Mouse (Mus musculus) 3T3-L1 (cell line): ENCODE data around the gene Chuk.
"Not testable (repeated sequence)": the region's sequence is repeated elsewhere in the genome, so short reads cannot be mapped to it uniquely, and the experiment has no call there.

ENCODE experiments used
- DNase-seq: peaks from one replicate; pipeline ENCODE4 v3.0.0-alpha.2; 2015; ENCODE audit warnings: low read depth, low spot score

The Chuk gene

GRCm38 (mm10) chr19:44106831-44107660 lies at the start of gene Chuk:
Gene Chuk (minus strand): TSS chr19:44107480.
- peak; percentile 97 for DNase-seq

DNA sequence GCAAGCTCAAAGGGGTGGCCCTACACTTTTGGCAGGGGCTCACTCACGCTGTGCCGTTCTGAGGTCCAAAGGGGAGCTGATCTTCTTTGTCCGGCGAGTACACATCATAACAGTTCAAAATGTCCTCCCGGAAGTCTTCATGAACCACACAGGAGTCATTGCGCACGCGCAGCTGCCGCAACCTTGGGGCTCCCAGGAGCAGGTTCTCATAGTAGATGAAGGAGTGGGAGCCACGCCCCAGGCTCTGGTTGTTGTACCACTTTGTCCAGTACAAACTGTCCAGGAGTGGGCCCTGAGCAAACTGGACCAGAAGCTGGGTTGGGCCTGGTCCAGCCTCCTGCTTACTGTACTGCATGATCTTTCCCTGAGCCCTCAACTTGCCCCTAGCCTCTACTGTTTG lies 49.7 kb upstream of the Chuk start:
- DNase-seq, result no peak

DNA sequence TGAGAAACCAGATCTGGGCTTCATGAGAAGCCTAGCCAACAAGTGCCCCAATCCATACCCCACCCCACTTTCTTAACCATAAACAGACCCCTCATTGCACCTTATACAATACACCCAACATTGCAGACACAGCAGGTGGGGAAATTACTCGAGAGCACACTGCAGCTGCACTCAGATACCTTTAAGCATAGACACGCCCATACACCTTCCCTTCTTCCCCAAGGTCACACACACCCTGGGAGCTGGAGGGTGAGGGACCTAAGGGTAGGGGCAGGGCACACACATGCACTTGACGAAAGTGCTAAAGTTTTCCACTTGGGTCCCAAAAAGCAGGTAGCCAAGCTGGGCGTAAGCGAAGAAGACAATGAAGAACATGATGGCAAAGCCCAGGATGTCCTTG lies 46.5 kb upstream of the Chuk start:
- DNase-seq, result no peak

- no peak for DNase-seq
Measured at GRCm38 (mm10) chr19:44148991-44149390, 41.7 kb upstream of the Chuk start.

DNA sequence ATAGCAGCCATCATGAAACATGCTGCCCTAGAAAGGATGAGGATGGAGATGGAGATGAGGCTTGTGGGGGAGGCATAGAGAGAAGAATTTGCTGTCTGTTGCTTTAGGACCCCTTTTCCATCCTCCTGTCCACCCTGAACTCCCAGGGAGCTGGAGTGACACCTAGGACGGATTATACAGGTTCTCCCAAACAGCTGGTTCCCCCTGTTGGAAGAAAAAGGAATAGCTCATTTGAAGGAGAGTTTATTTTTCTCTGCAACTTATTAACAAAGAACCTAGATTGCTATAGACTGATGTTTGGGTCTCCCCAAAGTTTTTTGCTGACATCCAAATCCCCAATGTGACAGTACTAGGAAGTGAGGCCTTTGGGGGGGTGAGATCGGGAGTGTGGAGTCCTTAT lies 41.1 kb upstream of the Chuk start:
- DNase-seq, result no peak

- DNase-seq, result peak; percentile 33
Measured at GRCm38 (mm10) chr19:44146951-44147350, 39.7 kb upstream of the Chuk start.

GRCm38 (mm10) chr19:44146568-44146879 lies 39.2 kb upstream of the Chuk start:
- DNase-seq, result no peak

DNA sequence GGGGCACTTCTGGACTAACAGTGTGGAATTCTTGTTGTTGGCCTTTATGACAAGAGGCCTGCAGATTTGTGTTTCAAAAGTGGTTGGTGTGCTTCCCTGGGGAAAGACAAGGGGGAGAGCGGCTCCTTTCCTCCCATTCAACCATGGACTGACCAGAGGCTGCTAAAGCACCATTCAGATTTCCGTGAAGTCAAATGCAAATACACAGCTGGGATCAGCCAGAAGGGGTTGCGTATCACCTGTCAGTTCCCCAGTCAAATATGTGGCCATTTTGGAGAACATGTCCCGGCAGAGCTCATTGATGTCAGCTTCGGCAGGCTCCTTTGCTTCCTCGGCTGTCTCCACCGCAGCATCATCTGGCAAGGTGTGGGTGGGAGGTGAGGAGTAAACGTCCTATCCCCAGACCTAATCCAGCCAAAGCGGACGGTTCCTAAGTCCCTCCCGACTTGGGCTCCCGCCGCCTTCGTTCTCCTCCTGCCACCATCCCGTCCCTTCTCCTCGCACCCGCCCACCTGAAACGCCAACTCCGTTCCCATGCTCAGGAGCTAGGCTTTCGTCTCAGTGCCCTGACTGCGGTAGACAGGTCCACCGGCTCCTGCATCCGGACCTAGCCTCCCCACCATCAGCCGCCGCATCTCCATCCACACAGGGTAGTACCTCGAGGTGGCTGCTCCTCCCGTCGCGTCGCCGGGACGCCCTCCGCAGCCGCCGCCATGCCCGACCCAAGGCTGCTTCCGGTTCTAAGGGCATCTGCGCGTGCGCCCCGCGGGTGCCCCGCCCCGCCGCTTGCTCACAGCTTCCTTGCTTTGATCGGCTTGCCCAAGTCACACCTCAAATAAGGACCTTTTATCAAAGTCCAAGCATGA lies 38.7 kb upstream of the Chuk start, which contains the start of gene Bloc1s2:
Gene Bloc1s2 (minus strand): TSS at position 745 of the 866 bp plus-strand sequence.
- DNase-seq, result peak; percentile 83

GRCm38 (mm10) chr19:44144366-44144765 lies 37.1 kb upstream of the Chuk start:
- no peak for DNase-seq

- peak; percentile 22 for DNase-seq
Measured at GRCm38 (mm10) chr19:44135960-44136485, 28.7 kb upstream of the Chuk start.

DNA sequence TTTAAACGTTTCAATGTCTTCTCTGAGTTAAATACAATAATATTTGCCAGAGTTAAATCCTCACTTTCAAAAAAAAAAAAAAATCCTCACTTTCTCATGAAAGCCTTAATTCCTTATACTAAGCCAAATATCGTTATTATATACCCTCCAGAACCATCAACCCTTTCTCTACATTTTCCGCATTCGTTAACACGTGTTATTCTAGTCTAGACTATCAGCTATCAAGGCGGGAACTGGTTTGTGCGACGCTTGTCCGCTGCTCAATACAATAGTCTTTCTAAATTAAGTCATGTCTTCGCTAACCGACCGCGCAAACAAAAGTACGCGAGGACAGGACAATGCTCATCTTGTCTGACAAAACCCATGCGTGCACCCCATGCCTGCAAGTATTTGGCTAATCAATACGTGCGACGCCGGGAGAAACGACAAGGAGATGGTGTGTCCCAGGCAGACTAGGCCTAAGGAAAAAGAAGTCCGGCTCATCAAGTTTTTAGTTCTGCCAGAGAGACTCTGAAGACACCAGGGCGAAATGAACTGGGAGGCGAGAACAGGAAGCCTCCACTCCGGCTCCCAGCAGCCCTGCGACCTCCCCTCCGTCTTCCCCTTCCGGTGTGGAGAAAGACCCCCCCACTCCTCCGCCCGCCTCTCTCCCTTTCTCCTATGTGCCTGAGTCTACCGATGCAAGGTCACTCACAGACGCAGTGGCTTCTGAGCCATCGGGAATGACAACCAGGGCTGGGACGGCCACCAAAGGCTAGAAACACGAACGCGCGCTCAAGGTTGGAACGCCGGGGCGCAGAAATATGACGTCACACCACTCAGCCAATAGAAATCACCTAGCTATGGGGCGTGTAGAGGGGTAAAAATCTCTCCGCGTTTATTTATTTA lies 28.0 kb upstream of the Chuk start, which contains the start of gene Cwf19l1:
Gene Cwf19l1 (minus strand): TSS at position 805 of the 888 bp plus-strand sequence.
- peak; percentile 94 for DNase-seq

DNA sequence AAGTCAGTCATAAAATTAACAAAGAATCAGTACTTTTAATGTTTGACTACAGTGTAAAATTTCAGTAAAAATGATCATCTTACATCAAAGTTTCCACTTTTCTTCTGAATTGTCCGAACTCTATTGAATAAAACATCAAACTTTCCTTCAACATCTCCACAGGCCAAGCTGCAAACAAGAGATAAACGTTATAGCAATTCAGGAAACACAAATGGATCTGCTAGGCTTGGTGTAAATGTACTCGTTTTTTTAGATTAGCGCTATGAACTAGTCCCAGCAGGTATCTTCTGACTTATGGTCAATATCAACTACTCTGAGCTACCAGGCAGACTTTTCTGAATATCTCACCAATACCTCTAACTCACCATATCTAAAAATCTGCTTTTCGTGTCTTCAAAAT lies 25.6 kb upstream of the Chuk start:
- DNase-seq, result no peak

GRCm38 (mm10) chr19:44128560-44128959 lies 21.3 kb upstream of the Chuk start:
- DNase-seq, result no peak

DNA sequence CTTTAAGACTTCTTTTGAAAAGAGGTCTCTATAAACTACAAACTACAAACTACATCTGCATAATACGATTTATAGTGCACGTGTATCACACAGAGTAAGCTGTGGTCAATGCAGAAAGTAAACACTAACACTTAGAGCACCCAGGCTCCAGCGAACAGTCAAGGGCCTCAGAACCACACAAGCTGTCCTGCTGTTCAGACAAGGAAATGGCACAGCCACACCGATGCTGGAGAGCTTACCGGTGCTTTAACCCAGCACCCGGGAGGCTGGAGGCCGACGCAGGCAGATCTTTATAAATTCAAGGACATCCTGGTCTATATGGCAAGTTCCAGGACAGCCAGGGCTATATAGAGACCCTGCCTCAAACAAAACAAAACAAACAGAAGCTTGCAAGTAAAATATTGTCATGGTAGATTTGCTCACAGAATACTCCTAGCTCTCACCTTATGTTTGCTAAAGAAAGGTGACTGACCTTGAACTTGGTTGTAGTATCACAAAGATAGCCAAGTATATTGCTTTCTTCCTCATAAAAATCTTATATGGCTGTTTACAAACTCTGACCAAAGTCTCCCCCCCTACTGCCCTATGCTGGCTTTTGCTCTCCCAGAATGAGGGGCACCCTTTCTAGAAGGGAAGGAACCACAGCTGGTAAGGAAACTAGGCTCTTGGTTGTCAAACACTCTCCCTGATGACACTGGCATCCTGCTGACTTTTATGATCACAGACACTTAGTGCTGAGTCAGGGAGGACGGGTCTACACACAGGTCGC lies 20.6 kb upstream of the Chuk start:
- DNase-seq, result no peak

- no peak for DNase-seq
Measured at GRCm38 (mm10) chr19:44121137-44121536, 13.9 kb upstream of the Chuk start.

- not testable (repeated sequence) for DNase-seq
Measured at GRCm38 (mm10) chr19:44120686-44121085, 13.4 kb upstream of the Chuk start.

GRCm38 (mm10) chr19:44117793-44118192 lies 10.5 kb upstream of the Chuk start:
- DNase-seq, result no peak

GRCm38 (mm10) chr19:44111706-44112105 lies 4.4 kb upstream of the Chuk start:
- peak; percentile 74 for DNase-seq

GRCm38 (mm10) chr19:44110356-44110755 lies 3.1 kb upstream of the Chuk start:
- DNase-seq, result no peak

GRCm38 (mm10) chr19:44108996-44109395 lies 1.7 kb upstream of the Chuk start:
- DNase-seq, result peak; percentile 44
